Mouse (Mus musculus): ENCODE data around the gene Cdk16.
A peak's percentile ranks its signal among the peaks of the same experiment; 100 is the strongest.

- TF ChIP-seq CTCF (IDR thresholded peaks at IDR 0.05; ENCODE audit: low read depth), result 0 out of 2 replicates have a peak, but pooled peaks have one; percentile 2
- no peak for TF ChIP-seq EP300 (IDR thresholded peaks at IDR 0.05; ENCODE audit: low read depth)
These were observed 861 bp downstream of the Cdk16 start for GRCm38 (mm10) chrX:20688615-20689014.

All from heart, postnatal 0 days (tissue).